Mouse (Mus musculus) monocyte, adult 5-6 weeks (primary cell): Measurements from ENCODE around the gene Hoxc8. TPM values are rescaled to one million over a fixed set of nuclear protein-coding genes. Genes with fewer than 3 reads are reported as not detected.
A peak's percentile ranks its signal among the peaks of the same experiment; 100 is the strongest.

Experiments used
- ATAC-seq: fragments of 153-309, 156-312 bp; replicated peaks from 2 replicates; pipeline ENCODE4 v1.8.0; 2017; ENCODE audit warnings: mild to moderate bottlenecking; ENCODE audit not compliant: low TSS enrichment, insufficient number of reproducible peaks, severe bottlenecking, poor library complexity, low FRiP score
- total RNA-seq: library from RNA; stranded (forward); fragments of 200-1000, 200-491, 200-594 nt; gene quantifications from 3 replicates; pipeline ENCODE4 v1.2.3, GENCODE M21; 2017

The Hoxc8 gene
- total RNA-seq, 1 experiment from 2014 or later, result not detected

DNA sequence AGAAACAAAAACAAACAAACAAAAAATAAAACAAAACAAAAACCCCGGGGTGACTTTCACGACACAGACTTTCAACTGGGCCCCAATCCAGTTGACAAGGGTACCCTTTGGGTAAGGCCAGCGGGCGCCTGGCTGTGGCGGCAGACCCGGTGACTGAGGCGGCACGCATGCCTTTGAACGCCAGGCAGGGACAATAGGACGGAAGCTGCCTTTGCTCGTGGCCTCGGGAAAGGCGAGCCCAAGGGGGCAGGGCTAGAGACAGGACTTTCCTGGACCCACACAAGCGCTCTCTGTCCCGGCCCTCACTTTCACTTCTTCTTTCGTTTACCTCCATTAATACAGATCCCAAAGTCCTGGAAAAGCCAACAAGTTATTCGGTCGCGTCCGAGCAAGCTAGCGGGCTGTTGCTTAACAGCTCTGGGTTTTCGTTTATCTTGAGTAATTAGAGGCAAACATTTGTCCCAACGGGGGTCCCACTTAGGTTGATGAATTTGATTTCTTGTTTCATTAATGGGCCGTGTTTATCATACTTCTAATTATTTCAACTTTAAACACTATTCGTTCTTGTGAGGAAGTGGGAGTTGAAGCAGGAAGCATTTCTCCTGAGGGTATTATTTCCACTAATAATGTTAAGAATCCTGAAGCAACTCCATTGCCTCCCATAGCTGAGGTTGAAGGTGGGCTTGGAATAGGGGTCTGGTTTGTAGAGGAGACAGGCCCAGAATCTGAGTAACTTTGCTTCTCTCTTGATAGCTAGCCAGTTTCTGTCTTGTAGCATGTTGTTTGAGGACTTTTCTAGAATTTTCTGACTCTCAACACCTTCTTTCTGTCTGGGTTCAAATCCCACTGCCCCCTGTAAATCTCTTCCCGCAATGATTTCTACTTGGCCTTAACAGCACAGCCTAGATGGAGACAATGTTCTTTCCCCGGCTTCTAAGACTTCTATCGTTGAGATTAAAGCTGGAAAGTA, 26.5 kb upstream of the Hoxc8 start:
- ATAC-seq, result no peak

DNA sequence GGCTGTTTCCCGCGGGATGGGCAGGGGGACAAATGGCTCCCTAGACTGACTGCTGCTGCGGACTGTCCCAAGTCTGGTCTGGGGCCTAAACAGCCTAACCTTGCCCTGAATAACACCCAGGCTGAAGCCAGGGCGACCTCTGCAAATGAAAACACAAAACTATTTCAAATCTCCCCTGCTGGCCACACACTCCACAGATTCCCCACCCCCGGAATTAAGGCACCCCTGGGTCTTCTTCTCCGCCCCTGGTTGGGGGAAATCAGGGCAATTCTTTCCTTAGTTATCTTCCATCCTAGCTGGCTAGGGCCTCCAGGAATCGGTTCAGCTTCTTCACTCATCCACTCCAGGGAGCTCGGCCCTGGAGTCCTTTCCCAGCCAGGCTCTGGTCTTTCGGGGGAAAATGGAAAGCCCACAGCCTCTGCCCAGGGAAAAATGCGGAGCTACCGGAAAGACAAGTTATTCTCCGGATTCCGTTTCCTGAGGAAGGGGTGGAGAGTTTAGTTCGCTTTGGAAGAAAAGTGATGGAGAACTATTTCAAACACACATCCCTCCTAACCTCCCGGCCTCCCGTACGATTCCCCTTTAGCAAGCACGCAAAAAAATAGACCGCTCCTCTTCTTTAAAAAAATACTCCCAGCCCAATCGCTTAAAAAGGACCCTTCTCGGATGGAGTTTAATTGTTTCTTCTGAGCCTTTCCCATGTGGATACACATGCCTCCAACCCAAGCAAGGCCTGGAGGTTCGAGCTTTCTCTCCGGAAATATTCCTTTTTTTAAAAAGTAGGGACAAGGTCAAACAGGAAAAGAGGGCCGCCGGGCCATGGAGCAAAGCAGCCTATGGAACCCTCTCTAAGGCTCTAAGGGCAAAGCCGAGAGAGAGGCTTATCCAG, 25.2 kb upstream of the Hoxc8 start:
- ATAC-seq, result no peak

DNA sequence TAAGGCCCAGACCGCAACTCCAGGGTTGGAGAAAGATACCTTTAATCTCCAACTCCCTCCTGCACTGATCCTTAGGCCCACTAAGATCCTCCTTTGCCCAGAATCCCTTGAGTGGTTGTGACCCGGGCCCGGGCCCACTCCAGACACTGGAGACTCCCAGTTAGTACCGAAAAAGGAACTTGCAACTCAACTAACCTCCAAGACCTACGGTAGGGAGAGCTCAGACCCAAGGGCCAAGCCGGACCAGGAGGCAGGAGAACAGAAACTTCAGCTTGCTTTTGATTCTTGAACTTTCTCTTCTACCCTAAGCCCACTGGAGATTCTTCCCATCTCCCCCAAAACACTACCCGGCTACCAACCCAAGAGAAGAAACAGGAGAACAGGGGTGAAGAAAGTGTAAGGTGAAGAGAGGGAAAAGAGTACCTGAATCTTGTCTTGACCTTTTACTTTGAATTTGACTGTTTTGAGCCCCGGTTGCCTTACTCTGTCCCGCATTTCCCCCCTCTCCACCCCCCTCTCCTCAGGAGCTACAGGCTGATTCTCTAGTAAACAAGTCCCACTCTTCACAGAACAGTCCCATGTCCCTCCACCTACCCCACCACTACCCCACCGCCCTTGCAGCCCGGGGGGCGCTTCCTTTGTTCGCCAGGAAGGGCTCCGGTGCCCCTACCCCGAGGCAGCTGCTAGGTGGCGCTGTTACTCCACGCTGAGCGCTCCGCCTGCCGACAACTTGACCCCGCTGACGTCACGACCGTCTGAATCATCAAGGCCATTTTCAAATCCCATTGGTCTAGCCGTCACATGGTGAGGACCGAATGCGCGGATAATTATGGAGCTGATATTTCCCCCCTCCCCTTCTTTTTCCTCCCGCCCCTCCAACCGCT, 24.3 kb upstream of the Hoxc8 start:
- ATAC-seq, result peak; percentile 50

DNA sequence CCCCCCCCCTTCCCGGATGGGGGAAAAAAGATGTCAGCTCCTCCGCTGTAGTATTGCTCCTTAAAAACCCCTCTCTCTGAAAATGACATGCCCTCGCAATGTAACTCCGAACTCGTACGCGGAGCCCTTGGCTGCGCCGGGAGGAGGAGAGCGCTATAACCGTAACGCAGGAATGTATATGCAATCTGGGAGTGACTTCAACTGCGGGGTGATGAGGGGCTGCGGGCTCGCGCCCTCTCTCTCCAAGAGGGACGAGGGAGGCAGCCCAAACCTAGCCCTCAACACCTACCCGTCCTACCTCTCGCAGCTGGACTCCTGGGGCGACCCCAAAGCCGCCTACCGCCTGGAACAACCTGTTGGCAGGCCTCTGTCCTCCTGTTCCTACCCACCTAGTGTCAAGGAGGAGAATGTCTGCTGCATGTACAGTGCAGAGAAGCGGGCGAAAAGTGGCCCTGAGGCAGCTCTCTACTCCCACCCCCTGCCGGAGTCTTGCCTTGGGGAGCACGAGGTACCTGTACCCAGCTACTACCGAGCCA, 23.6 kb upstream of the Hoxc8 start, which contains the start of gene Hoxc10:
Gene Hoxc10, plus strand, starts transcription at position 21 of the 536 bp plus-strand sequence.
- no peak for ATAC-seq

DNA sequence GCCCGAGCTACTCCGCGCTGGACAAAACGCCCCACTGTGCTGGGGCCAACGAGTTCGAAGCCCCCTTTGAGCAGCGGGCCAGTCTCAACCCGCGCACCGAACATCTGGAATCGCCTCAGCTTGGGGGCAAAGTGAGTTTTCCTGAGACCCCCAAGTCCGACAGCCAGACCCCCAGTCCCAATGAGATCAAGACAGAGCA, 23.2 kb upstream of the Hoxc8 start, which contains the start of gene Hoxc5:
Gene Hoxc5, plus strand, starts transcription at position 132 of the 199 bp plus-strand sequence.
- ATAC-seq, result no peak

DNA sequence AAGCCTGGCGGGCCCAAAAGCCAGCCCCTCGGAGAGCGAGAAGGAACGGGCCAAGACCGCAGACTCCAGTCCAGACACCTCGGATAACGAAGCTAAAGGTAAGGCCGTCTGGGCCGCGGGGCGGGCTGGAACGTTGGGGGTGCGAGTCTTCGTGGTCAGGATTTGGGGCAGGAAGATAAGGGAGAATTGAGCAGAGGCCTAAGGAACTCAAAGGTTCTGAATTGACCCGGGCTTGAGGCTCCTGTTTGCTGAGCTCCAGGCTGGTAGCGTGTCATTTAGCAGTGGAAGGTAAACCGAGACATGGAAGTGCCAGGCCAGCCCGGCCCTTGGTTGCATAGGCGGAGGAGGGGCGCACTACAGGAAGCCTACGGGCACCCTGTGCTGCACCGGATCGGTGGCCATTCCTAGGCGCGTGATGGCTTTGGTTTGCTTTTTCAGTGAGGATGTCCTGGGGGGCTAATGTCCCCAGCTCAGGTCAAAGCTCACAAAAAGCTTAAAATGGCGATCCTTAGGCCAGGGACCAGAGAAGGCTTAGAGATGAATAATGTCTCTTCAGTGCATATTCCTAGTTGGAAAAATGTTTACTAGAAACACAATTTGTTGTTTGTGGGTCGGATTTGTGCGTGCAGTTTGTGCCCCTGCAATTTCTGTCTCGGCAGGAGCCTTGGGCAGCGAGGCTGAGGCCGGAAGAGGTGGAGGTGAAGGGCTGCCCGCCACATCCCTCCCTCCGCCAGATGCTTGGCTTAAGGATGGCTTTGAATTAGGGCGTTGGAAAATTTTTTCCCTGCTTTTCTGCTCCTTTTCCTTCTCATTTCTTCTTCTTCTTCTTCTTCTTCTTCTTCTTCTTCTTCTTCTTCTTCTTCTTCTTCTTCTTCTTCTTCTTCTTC, 22.7 kb upstream of the Hoxc8 start:
- ATAC-seq, result no peak

DNA sequence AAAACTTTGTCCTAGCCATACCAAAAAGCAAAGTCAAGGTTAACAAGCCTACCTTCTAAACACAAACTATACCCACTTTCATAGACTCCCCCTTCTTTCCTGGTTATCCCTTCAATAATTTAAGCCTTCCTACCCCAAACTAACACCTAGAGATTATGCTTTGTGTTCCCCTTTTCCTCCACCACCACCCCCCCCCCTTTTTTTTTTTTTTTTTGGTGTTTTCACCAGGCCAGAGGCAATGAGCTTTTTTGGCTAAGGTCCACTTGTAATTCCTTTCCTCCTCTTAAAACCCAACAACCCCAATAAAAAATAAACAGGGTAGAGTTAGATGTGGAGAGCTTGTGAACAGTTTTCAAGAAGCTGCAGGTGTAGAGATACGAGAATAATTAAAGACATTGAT, 21.1 kb upstream of the Hoxc8 start:
- no peak for ATAC-seq

DNA sequence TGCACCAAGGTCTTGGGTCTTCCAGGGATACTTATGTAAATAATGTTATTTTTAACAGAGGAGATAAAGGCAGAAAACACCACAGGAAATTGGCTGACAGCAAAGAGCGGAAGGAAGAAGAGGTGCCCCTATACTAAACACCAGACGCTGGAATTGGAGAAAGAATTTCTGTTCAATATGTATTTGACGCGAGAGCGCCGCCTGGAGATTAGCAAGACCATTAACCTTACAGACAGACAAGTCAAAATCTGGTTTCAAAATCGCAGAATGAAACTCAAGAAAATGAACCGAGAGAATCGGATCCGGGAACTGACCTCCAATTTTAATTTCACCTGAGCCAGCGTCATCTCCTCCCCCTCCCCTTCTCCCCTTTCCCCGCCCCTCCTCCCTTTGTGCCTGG, 19.7 kb upstream of the Hoxc8 start:
- ATAC-seq, result no peak

DNA sequence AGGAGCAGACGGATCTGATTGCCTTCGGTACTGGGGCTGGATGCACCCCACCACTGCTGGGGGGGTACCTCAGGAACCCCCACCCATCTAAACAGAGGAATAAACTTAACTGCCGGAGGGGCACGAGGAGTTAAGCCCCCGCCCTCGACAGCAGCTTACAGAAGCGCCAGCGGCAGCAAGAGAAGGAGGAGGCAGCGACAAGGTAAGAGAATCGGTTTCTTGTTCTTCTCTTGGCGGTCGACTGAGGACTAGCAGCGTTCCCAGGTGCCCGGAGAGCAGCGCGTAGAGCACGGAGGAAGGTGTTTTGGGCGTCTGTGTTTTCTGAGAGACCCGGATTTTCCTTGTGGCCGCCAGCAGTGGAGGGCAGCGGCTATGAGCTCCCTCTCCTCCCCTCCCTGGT, 18.2 kb upstream of the Hoxc8 start:
- no peak for ATAC-seq

DNA sequence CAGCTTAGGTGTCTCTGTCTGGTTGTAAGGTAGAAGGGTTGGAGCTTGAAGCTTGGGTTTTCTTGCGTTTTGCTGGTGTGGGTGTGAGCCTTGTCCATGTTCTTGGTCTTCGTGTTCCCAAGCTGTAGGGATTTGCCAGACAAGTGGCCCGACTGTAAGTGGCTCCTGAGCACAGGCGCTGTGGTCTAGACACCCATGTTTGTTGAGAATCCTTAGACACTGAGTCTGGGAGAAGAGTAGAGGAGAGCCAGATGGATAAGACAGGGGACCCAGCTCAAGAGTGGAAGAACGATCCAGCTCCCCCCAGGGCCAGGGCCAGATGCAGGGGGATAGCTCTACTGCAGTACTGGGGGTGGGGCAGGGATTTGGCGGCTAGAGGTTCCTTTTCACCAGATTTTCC, 17.7 kb upstream of the Hoxc8 start:
- ATAC-seq, result no peak

DNA sequence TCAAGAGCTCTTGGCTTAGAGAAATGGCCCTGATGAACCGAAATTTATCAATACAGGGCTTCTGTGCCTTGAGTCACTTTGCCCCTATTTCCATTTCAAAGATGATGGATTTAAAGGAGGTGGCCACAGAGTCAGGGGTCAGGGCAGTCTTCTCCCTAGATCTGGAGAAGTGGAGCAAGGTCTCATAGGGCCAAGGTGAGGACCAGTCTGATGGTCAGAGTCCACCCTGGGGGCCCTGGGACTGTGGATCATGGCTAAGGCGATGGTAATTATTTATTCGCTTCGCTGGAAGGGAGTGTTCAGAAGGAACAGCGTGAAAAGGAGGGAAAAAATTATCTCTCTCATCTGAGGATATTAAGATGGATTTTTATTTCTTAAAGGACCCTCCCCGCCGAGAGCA, 15.4 kb upstream of the Hoxc8 start:
- ATAC-seq, result no peak

DNA sequence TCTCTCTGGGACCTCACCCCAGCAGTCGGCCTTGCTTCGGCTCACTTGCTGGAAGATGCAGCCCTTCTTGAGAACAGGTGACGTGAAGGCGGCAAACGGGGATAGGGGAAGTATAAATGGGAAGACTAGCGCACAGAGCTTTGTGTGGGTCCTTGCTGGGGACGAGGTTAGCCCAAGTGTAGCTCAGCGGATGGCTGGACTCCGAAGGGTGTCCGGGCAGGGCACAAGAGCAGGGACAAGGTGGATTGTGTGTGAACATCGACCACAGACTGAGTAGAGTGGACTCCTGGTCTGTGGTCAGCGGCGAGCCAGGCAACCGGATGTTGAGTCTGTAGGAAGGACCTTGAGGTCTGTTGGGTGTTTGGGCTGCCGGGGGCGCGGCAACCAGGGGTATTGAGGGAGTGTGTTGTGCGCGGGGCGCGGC, 14.7 kb upstream of the Hoxc8 start:
- no peak for ATAC-seq

DNA sequence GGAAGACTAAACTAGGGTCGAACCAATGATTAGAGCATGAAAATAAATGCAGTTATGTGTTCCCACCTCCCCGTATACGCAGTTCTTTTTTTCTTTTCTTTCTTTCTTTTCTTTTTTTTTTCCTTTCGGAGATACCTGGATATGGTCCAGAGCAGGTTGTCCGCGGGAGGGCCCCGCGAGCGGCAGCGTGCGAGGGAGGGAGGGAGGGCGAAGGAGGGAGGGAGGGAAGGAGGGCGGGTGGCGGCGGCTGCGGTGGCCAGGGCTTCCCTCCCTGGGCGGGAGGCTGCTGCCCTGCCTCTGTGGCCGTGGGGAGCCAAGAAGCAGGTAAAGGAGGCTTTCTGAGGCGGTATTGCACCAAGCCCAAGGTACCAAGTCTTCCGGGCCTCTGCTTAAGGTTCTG, 14.2 kb upstream of the Hoxc8 start, which contains the start of gene Hoxc9:
Gene Hoxc9, plus strand, starts transcription at position 269 of the 400 bp plus-strand sequence.
- ATAC-seq, result no peak

DNA sequence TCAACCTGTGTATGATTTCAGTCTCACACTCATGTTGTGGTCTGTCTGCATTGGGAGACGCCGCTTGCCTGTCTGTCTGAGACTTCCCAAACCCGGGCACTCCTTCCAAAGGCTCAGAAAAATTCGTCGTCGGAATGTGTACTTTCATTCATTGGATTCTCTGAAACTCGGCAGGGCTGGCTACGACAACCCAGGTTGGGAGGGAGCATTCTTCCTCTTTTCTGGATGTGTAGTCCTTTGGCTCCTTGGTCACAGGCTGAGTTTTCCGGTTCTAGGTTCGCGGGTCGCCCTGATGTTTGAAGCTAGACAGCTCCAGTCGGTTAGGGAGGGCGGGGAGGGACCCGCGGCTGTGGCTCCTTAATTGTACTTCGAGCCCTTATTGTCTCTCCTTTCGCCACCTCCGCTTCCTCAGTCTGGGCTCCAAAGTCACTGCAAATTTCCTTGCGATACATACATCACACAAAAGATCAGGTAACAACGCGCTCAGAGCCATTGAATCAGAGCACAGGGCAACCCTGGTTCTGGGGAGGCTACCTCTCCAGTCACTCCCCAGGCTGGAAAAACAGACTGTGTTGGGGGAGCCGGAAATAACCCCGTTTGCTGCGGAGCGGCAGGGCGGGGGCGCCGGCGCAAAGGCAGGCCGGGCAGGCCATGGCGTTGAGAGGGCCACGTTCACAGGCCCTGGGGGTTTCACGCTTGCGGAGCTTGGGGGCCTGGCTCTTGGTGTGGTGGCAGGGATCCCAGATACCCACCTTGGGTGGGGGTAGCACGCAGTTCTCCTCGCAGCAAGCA, 13.6 kb upstream of the Hoxc8 start:
- ATAC-seq, result no peak

DNA sequence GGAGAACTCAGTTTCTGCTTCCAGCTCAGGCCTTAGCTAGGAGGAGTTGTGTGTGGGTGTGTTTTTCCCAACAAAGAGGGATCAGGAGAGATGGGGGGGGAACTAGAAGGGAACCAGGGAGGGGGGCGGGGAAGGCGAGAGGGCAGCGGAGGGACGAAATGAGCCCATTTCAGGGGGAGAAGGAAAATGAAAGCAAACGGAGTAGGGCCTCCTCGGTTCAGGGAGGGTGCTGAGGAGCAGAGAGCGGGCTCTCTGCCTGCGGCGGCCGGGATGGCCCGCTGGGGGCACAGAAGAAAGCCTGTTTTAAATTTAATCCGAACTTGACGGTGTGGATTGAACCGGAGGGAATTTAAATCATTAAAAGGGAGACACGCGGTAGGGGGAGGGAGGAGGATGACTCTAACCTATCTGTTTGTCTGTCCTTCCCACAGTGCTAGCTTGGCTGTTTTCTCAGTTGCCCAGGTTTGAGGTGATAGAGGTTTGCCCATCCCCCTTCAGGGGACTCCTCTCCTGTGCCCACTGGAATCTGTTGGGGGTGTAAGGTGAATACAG, 12.9 kb upstream of the Hoxc8 start:
- no peak for ATAC-seq

DNA sequence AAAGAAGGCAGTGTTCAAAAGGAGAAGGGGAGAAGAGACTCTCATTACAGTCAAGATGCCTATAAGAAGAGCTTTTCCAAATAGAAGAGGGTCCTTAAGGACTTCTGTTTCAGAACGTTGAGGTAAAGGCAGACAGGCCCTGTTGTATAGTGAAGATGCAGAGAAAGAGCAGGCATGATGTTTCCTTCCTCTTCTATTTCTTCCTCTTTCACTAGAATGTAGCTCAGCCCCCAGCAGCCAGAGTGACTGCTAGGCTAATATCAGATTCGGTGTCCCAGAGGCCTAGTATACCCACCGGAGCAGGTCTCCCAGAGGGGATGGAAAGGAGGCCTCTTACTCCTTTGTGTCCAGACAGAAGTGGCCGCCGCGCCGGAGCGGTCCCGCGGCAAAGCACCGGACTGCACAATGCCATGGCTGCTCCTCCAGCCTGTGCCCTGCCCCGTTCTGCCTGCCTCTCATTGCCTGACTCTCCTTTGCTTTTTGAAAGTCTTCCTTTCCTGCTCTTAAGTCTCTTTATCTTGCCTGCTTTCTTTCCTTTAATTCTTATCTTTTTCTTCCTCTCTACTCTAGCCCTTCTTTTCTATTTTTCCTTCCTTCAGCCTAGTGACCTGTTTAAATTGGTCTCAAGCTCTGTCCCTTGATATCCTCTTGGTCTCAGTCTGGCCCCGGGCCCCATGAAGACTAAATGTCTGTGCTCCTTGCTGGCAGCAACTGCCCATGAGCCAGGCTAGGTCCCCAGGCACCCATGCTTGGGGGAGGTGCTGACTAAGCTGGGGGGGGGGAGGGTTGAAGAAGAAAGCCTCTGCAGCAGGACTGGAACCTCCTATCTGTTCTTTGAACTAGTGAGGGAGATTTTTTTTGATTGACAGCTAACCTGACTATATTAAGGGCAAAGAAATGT, 11.5 kb upstream of the Hoxc8 start:
- ATAC-seq, result no peak
